Mouse (Mus musculus) ES-E14 (cell line): ENCODE measurements at regions not wholly inside any gene's neighbourhood (a gene's known extent, or its start where the extent isn't known, plus 50 kb on each side); places are given as distances from the start of the nearest gene placed in this dataset.

Experiments
- DNase-seq: peaks from one replicate; pipeline ENCODE4 v3.0.0-alpha.2; 2013; ENCODE audit warnings: low read depth, low spot score
- H3K27ac ChIP-seq: 2 replicates; pipeline ENCODE4 v1.5.1; 2012; ENCODE audit warnings: low read depth, mild to moderate bottlenecking, low read length, moderate library complexity, mixed read lengths; ENCODE audit not compliant: poor library complexity, insufficient read depth, severe bottlenecking
- H3K36me3 ChIP-seq: 2 replicates; pipeline ENCODE4 v1.6.1; 2012; ENCODE audit warnings: mild to moderate bottlenecking, low read length, moderate library complexity, mixed read lengths; ENCODE audit not compliant: control insufficient read depth, poor library complexity, insufficient read depth, severe bottlenecking
- H3K4me1 ChIP-seq, 2 experiments: fragments of 150-350 bp in 1 of 2; sonication (generic) in 1 of 2; 2 replicates each; pipeline ENCODE4 v1.6.1; 2012; ENCODE audit warnings: low read length in 2 of 2, mild to moderate bottlenecking in 1 of 2, mixed read lengths in 1 of 2; ENCODE audit not compliant: control insufficient read depth in 2 of 2, insufficient read depth in 2 of 2, poor library complexity in 1 of 2
- H3K4me3 ChIP-seq, 2 experiments: fragments of 150-350 bp in 1 of 2; sonication (generic) in 1 of 2; 2 replicates each; pipeline ENCODE4 v1.5.1; 2012; ENCODE audit warnings: low read length in 2 of 2, low read depth in 1 of 2, mild to moderate bottlenecking in 1 of 2, mixed read lengths in 1 of 2; ENCODE audit not compliant: insufficient read depth in 1 of 2, poor library complexity in 1 of 2, severe bottlenecking in 1 of 2
- H3K9ac ChIP-seq: 2 replicates; pipeline ENCODE4 v1.6.1; 2012; ENCODE audit warnings: low read depth, mild to moderate bottlenecking, low read length, mixed read lengths; ENCODE audit not compliant: poor library complexity, insufficient read depth, severe bottlenecking
- H3K9me3 ChIP-seq: fragments of 150-350 bp; sonication (generic); 2 replicates; pipeline ENCODE4 v1.6.1; 2012; ENCODE audit warnings: low read depth, mild to moderate bottlenecking, low read length; ENCODE audit not compliant: control insufficient read depth, insufficient read depth
- CHD2 ChIP-seq: IDR thresholded peaks from 2 replicates; pipeline ENCODE4 v1.6.1; 2014; ENCODE audit warnings: mild to moderate bottlenecking, low read depth, low read length, inconsistent platforms
- HCFC1 ChIP-seq: IDR thresholded peaks from 2 replicates; pipeline ENCODE4 v1.6.1; 2012; ENCODE audit warnings: low read length, inconsistent platforms, borderline replicate concordance; ENCODE audit not compliant: insufficient read depth
- MAFK ChIP-seq: IDR thresholded peaks from 2 replicates; pipeline ENCODE4 v1.6.1; 2014; ENCODE audit warnings: mild to moderate bottlenecking, low read depth, low read length, inconsistent platforms; ENCODE audit not compliant: insufficient read depth
- ZC3H11A ChIP-seq: IDR thresholded peaks from 2 replicates; pipeline ENCODE4 v1.6.1; 2012; ENCODE audit warnings: low read depth, mild to moderate bottlenecking, inconsistent platforms, low read length, borderline replicate concordance
- ZNF384 ChIP-seq: IDR thresholded peaks from 2 replicates; pipeline ENCODE4 v1.6.1; 2012; ENCODE audit warnings: low read depth, low read length, inconsistent platforms
- in situ Hi-C, 2 experiments: fragments of 600-800 bp; cut with MboI; formaldehyde crosslinking; loops; one replicate each; pipeline ENCODE4 v1.15.1; 2025; ENCODE audit warnings: low sequenced_read_pairs in 2 of 2, inconsistent platforms in 1 of 2; ENCODE audit not compliant: unreplicated experiment in 2 of 2

GRCm38 (mm10) chr8:89152331-89152730, 108.4 kb upstream of the Sall1 start:
- Histone ChIP-seq H3K9me3 (no peaks in the 10 kb centered on the region), H3K36me3 (no peaks in the 10 kb centered on the region), H3K27ac (no peak overlapping the region), H3K4me3 (no peak overlapping the region), H3K4me1 (peaks cover 0 to 2% of the 10 kb centered on the region in 2 experiments; a peak in 1 of 4 replicates), H3K9ac (no peak overlapping the region)
- in situ Hi-C loops: no loop called here
- DNase-seq: no peak
- TF ChIP-seq ZC3H11A: no peak

GRCm38 (mm10) chr8:89150952-89151351, 107.0 kb upstream of the Sall1 start:
- Histone ChIP-seq H3K9ac (no peak overlapping the region), H3K4me3 (no peak overlapping the region), H3K9me3 (no peaks in the 10 kb centered on the region), H3K4me1 (no peaks in the 10 kb centered on the region), H3K36me3 (no peaks in the 10 kb centered on the region), H3K27ac (no peak overlapping the region)
- TF ChIP-seq MAFK (no peak), ZNF384 (no peak), CHD2 (no peak), HCFC1 (no peak), ZC3H11A (no peak)
- in situ Hi-C loops: no loop called here
- no peak for DNase-seq

- no peaks in the 10 kb centered on the region for H3K9me3 ChIP-seq
- peaks cover 0 to 9% of the 10 kb centered on the region in 2 experiments; a peak in 2 of 4 replicates for H3K4me1 ChIP-seq
- no peak overlapping the region for H3K27ac ChIP-seq
- H3K9ac ChIP-seq: no peak overlapping the region
- H3K4me3 ChIP-seq: no peak overlapping the region
- no peak for DNase-seq
- TF ChIP-seq MAFK: no peak
- no peak for TF ChIP-seq ZC3H11A
- TF ChIP-seq ZNF384: no peak
- TF ChIP-seq CHD2: no peak
- no peak for TF ChIP-seq HCFC1
- no peaks in the 10 kb centered on the region for H3K36me3 ChIP-seq
- in situ Hi-C loops: no loop called here
These were observed 97.7 kb upstream of the Sall1 start for GRCm38 (mm10) chr8:89141529-89142235.

- no peak overlapping the region for H3K27ac ChIP-seq
These were observed 95.9 kb upstream of the Sall1 start for GRCm38 (mm10) chr8:89139876-89140275.

More at GRCm38 (mm10) chr8:89139876-89140275, 95.9 kb upstream of the Sall1 start:
- TF ChIP-seq HCFC1 (no peak), CHD2 (no peak), ZNF384 (no peak), ZC3H11A (no peak), MAFK (no peak)
- Histone ChIP-seq H3K4me3 (no peak overlapping the region), H3K9ac (no peak overlapping the region), H3K36me3 (no peaks in the 10 kb centered on the region), H3K4me1 (peaks cover 0 to 9% of the 10 kb centered on the region in 2 experiments; a peak in 2 of 4 replicates), H3K9me3 (no peaks in the 10 kb centered on the region)
- no peak for DNase-seq
- in situ Hi-C loops: no loop called here
